Mouse (Mus musculus) CH12.LX (cell line): ENCODE data around the gene Rab44.

Experiments used
- CTCF ChIP-seq, 2 experiments: IDR thresholded peaks in 1 of 2; conservative IDR thresholded peaks in 1 of 2; 2 replicates each; pipeline ENCODE4 v1.5.1; 2011 to 2012; ENCODE audit warnings: low read depth in 2 of 2, low read length in 2 of 2, improper control_type of control experiment in 1 of 2, inconsistent platforms in 1 of 2, mild to moderate bottlenecking in 1 of 2, moderate library complexity in 1 of 2
- KAT2A ChIP-seq: IDR thresholded peaks from 2 replicates; pipeline ENCODE4 v1.6.1; 2012; ENCODE audit warnings: low read length, improper control_type of control experiment, inconsistent platforms; ENCODE audit not compliant: insufficient replicate concordance
- USF1 ChIP-seq: IDR thresholded peaks from 2 replicates; pipeline ENCODE4 v1.6.1; 2014; ENCODE audit warnings: low read depth, mild to moderate bottlenecking, inconsistent platforms, low read length, improper control_type of control experiment
- ZC3H11A ChIP-seq: IDR thresholded peaks from 2 replicates; pipeline ENCODE4 v1.6.1; 2012; ENCODE audit warnings: low read depth, mild to moderate bottlenecking, inconsistent platforms, low read length, improper control_type of control experiment

- TF ChIP-seq ZC3H11A = no peak
- TF ChIP-seq USF1 = no peak
- TF ChIP-seq KAT2A = no peak
- TF ChIP-seq CTCF (conservative IDR thresholded peaks at IDR 0.05 in 1 of 2, IDR thresholded peaks at IDR 0.05 in 1 of 2; ENCODE audit: low read depth in 2 of 2, low read length in 2 of 2) = no peak
Observed at GRCm38 (mm10) chr17:29086916-29087315, 27.0 kb upstream of the Rab44 start.
